Mouse (Mus musculus) hindbrain, embryonic 11.5 days (tissue): ENCODE measurements around the gene Nell1. TPM values are rescaled to one million over a fixed set of nuclear protein-coding genes. Genes with fewer than 3 reads are reported as not detected.

Experiments
- ATAC-seq: fragments of 200-750 bp; cut with Nextera tagmentation; 2 replicates; pipeline ENCODE4 v1.8.0; 2017; ENCODE audit warnings: mild to moderate bottlenecking, moderate TSS enrichment, moderate library complexity; ENCODE audit not compliant: low FRiP score
- DNase-seq: peaks from one replicate; pipeline ENCODE4 v3.0.0-alpha.2; 2015; ENCODE audit warnings: low spot score
- H3K27ac ChIP-seq: fragments of 300-500 bp; sonication (generic); 2 replicates; pipeline ENCODE4 v1.5.1; 2014; ENCODE audit warnings: mild to moderate bottlenecking, low read depth, low read length
- H3K27me3 ChIP-seq: fragments of 300-500 bp; sonication (generic); 2 replicates; pipeline ENCODE4 v1.6.1; 2014; ENCODE audit warnings: mild to moderate bottlenecking, low read length, moderate library complexity, mixed read lengths; ENCODE audit not compliant: control insufficient read depth, insufficient read depth
- H3K36me3 ChIP-seq: fragments of 300-500 bp; sonication (generic); 2 replicates; pipeline ENCODE4 v1.6.1; 2014; ENCODE audit warnings: mild to moderate bottlenecking, low read length, moderate library complexity, mixed read lengths; ENCODE audit not compliant: control insufficient read depth, insufficient read depth
- H3K4me1 ChIP-seq: fragments of 300-500 bp; sonication (generic); replicated peaks from 2 replicates; pipeline ENCODE4 v1.6.1; 2014; ENCODE audit warnings: low read length, mixed read lengths; ENCODE audit not compliant: control insufficient read depth, insufficient read depth
- H3K4me2 ChIP-seq: fragments of 300-500 bp; sonication (generic); replicated peaks from 2 replicates; pipeline ENCODE4 v1.6.1; 2014; ENCODE audit warnings: mild to moderate bottlenecking, low read depth, low read length
- H3K4me3 ChIP-seq: fragments of 300-500 bp; sonication (generic); 2 replicates; pipeline ENCODE4 v1.5.1; 2014; ENCODE audit warnings: low read depth, low read length
- H3K9ac ChIP-seq: fragments of 300-500 bp; sonication (generic); 2 replicates; pipeline ENCODE4 v1.6.1; 2014; ENCODE audit warnings: low read depth, low read length
- H3K9me3 ChIP-seq: fragments of 300-500 bp; sonication (generic); 2 replicates; pipeline ENCODE4 v1.6.1; 2016; ENCODE audit warnings: low read length; ENCODE audit not compliant: control insufficient read depth
- WGBS: fragments of 180-500 bp; shearing (Covaris S2); extraction: QIAGEN DNeasy Blood & Tissue Kit; methylation state at CpG from one replicate; pipeline ENCODE4 v1.1.7; 2014; 5-methylcytosine and 5-hydroxymethylcytosine counted together
- polyA plus RNA-seq: library from polyadenylated mRNA; unstranded; fragments of >200 nt; fragmentation: Nextera tagmentation; extraction: Ambion mirVana; gene quantifications from 2 replicates; pipeline ENCODE4 v1.2.1, GENCODE M21; 2014

Gene Nell1
- polyA plus RNA-seq, 1 experiment from 2014 or later: 3.1 TPM

GRCm38 (mm10) chr7:50482011-50482410 is 507.3 kb downstream of the Nell1 start:
- ATAC-seq (no peak), DNase-seq (no peak)
- no peak overlapping the region for H3K4me2 ChIP-seq
- no peak overlapping the region for H3K9ac ChIP-seq
- H3K9me3 ChIP-seq: no peaks in the 10 kb centered on the region
- H3K4me1 ChIP-seq: no peaks in the 10 kb centered on the region
- H3K27me3 ChIP-seq: no peaks in the 10 kb centered on the region
- H3K27ac ChIP-seq: no peak overlapping the region
- no peaks in the 10 kb centered on the region for H3K36me3 ChIP-seq
- WGBS: 57% methylated on average over 4 of the region's 4 CpGs
- no peak overlapping the region for H3K4me3 ChIP-seq

GRCm38 (mm10) chr7:50485304-50485703 is 510.6 kb downstream of the Nell1 start:
- Histone ChIP-seq H3K9me3 (no peaks in the 10 kb centered on the region), H3K4me2 (no peak overlapping the region), H3K36me3 (no peaks in the 10 kb centered on the region), H3K27ac (no peak overlapping the region), H3K9ac (no peak overlapping the region), H3K4me1 (no peaks in the 10 kb centered on the region), H3K27me3 (no peaks in the 10 kb centered on the region), H3K4me3 (no peak overlapping the region)
- 20% methylated on average over 1 of the region's 1 CpGs for WGBS
- ATAC-seq (no peak), DNase-seq (peak; percentile 63)

- Histone ChIP-seq H3K4me2 (no peak overlapping the region), H3K9ac (no peak overlapping the region), H3K27me3 (no peaks in the 10 kb centered on the region), H3K4me3 (no peak overlapping the region), H3K4me1 (no peaks in the 10 kb centered on the region), H3K27ac (no peak overlapping the region), H3K36me3 (no peaks in the 10 kb centered on the region), H3K9me3 (no peaks in the 10 kb centered on the region)
- 92% methylated on average over 4 of the region's 4 CpGs for WGBS
- no peak for DNase-seq
- no peak for ATAC-seq
These were observed 512.3 kb downstream of the Nell1 start for GRCm38 (mm10) chr7:50486884-50487420.

- ATAC-seq (no peak), DNase-seq (no peak)
- H3K9me3 ChIP-seq: no peaks in the 10 kb centered on the region
- no peaks in the 10 kb centered on the region for H3K4me1 ChIP-seq
- no peak overlapping the region for H3K4me3 ChIP-seq
- 89% methylated on average over 4 of the region's 4 CpGs for WGBS
- no peaks in the 10 kb centered on the region for H3K36me3 ChIP-seq
- H3K27me3 ChIP-seq: no peaks in the 10 kb centered on the region
- H3K27ac ChIP-seq: no peak overlapping the region
- H3K4me2 ChIP-seq: no peak overlapping the region
- no peak overlapping the region for H3K9ac ChIP-seq
These were observed 526.9 kb downstream of the Nell1 start for GRCm38 (mm10) chr7:50501562-50501961.

GRCm38 (mm10) chr7:50507047-50507446 is 532.4 kb downstream of the Nell1 start:
- no peak overlapping the region for H3K27ac ChIP-seq
- no peaks in the 10 kb centered on the region for H3K36me3 ChIP-seq
- no peaks in the 10 kb centered on the region for H3K9me3 ChIP-seq
- ATAC-seq: no peak
- H3K4me1 ChIP-seq: no peaks in the 10 kb centered on the region
- no peak for DNase-seq
- H3K4me2 ChIP-seq: no peak overlapping the region
- H3K9ac ChIP-seq: no peak overlapping the region
- H3K27me3 ChIP-seq: no peaks in the 10 kb centered on the region
- no peak overlapping the region for H3K4me3 ChIP-seq

- Histone ChIP-seq H3K4me1 (no peaks in the 10 kb centered on the region), H3K36me3 (no peaks in the 10 kb centered on the region), H3K4me2 (no peak overlapping the region), H3K4me3 (no peak overlapping the region), H3K27me3 (no peaks in the 10 kb centered on the region), H3K9me3 (no peaks in the 10 kb centered on the region), H3K9ac (no peak overlapping the region), H3K27ac (no peak overlapping the region)
- ATAC-seq (no peak), DNase-seq (no peak)
- WGBS: 66% methylated on average over 3 of the region's 3 CpGs
These were observed 540.2 kb downstream of the Nell1 start for GRCm38 (mm10) chr7:50514830-50515229.

- WGBS: 87% methylated on average over 3 of the region's 3 CpGs
- Histone ChIP-seq H3K9me3 (no peaks in the 10 kb centered on the region), H3K4me2 (no peak overlapping the region), H3K27me3 (no peaks in the 10 kb centered on the region), H3K36me3 (no peaks in the 10 kb centered on the region), H3K27ac (no peak overlapping the region), H3K4me3 (no peak overlapping the region), H3K4me1 (no peaks in the 10 kb centered on the region), H3K9ac (no peak overlapping the region)
- ATAC-seq (no peak), DNase-seq (no peak)
These were observed 542.0 kb downstream of the Nell1 start for GRCm38 (mm10) chr7:50516681-50517080.

- Histone ChIP-seq H3K9ac (no peak overlapping the region), H3K27me3 (no peaks in the 10 kb centered on the region), H3K9me3 (no peaks in the 10 kb centered on the region), H3K4me1 (no peaks in the 10 kb centered on the region), H3K36me3 (no peaks in the 10 kb centered on the region), H3K4me3 (no peak overlapping the region), H3K27ac (no peak overlapping the region), H3K4me2 (no peak overlapping the region)
- no peak for ATAC-seq
- 47% methylated on average over 5 of the region's 5 CpGs for WGBS
- no peak for DNase-seq
These were observed 568.7 kb downstream of the Nell1 start for GRCm38 (mm10) chr7:50543373-50543772.

- 77% methylated on average over 3 of the region's 3 CpGs for WGBS
- no peak for ATAC-seq
- Histone ChIP-seq H3K4me1 (no peaks in the 10 kb centered on the region), H3K4me3 (no peak overlapping the region), H3K9ac (no peak overlapping the region), H3K4me2 (no peak overlapping the region), H3K36me3 (no peaks in the 10 kb centered on the region), H3K9me3 (no peaks in the 10 kb centered on the region), H3K27me3 (no peaks in the 10 kb centered on the region), H3K27ac (no peak overlapping the region)
- no peak for DNase-seq
These were observed 574.9 kb downstream of the Nell1 start for GRCm38 (mm10) chr7:50549572-50549971.
